Mouse (Mus musculus): ENCODE measurements at regions not wholly inside any gene's neighbourhood (a gene's known extent, or its start where the extent isn't known, plus 50 kb on each side); places are given as distances from the start of the nearest gene placed in this dataset.

DNA sequence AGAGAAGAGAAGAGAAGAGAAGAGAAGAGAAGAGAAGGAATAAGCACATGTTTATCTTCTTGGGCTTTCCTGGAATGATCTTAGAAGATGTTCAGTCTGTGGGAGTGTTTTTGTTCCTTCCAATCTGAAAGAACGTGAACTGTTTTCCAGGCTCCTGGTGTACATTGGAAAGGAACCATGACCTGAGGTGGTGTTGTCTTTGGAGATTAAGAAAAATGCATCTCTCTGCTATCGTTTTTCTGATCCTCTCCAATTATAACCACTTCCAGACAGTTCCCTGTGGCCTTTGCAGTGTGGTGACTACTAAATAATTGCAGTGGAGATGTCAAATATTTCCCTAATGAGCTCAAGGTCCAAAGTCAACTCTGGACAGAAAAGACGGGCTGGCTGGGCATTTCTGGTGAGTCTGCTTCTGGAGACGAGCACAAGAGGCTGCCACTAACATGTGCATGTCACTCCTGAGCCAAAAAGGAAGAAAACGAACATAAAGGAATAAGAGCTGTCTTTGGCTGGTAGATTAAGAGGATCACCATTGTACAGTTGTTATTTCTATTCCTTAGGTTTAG lies 431.7 kb downstream of the Adgrl2 start:
- DNase-seq = no peak

DNA sequence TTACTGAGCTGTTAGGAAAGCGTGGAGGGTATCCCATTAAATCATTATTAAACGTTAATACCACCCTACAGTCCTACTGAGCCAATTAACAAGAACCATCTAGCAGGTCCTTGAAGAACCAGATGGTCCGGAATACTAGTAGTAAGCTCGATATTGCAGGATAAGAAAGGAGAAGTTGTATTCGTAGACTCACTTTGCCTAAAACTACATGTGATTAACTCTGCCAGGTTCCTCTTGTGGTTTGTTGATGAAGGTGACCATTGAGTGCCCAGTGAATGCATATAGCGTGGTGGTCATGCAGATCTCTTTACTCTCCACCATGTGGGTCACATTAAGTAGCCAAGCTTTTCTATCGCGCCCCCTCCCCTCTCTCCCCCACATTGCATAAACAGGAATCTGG lies 435.0 kb downstream of the Adgrl2 start:
- no peak for DNase-seq

DNA sequence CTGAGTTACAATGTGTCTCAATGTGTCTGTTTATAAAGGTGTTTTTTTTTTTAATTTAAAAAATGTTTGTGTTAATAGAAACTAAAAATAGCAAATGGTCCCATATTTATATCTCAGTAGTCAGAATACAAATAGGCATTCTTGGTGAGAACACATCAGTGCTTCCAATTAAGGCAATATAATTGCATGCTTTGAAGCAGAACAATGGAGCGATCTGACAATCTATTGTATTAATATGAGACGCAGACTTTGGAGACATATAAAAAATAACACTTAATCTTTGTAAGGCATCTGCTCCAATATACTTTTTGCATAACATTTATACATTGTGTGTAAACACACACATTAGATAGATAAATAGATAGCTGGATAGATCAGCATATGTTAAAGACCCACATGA lies 439.6 kb downstream of the Adgrl2 start:
- DNase-seq = no peak

DNA sequence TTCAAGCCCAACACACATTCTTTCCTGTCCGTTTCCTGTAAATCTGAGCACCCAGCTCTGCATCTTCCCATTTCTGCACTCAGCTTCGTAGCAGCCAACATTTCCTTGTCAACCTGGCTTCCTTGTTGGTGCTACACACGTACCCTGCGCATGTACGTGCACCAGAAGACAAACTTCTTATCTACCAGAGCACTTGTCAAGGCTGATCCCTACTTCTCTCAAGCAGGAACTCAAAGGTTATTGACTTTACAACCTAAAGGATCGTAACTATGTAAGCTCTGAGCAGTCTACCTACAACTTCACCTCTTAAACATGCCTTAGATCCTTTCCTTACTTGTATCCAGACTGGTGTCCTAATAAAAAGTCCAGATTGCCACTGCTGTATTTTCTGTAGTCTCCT lies 445.4 kb downstream of the Adgrl2 start:
- DNase-seq = no peak

DNA sequence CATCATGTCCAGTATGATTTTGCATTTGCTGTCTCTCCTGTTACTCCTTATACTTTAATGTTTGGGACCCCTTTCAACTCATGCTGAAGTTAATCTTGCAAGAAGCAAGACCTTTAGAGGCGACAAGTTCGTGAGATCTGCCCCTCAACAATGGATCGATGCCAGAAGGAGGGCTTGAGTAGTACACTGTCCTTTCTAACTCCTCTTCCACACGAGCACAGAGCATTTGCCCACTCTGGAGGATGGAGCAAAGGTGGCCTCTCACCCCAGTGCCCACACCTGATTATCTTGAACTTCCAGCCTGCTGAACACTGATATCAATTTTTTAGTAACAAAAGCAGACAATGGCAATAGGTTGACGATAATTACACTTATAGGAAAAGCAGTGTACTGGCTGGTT lies 448.1 kb downstream of the Adgrl2 start:
- DNase-seq = no peak

DNA sequence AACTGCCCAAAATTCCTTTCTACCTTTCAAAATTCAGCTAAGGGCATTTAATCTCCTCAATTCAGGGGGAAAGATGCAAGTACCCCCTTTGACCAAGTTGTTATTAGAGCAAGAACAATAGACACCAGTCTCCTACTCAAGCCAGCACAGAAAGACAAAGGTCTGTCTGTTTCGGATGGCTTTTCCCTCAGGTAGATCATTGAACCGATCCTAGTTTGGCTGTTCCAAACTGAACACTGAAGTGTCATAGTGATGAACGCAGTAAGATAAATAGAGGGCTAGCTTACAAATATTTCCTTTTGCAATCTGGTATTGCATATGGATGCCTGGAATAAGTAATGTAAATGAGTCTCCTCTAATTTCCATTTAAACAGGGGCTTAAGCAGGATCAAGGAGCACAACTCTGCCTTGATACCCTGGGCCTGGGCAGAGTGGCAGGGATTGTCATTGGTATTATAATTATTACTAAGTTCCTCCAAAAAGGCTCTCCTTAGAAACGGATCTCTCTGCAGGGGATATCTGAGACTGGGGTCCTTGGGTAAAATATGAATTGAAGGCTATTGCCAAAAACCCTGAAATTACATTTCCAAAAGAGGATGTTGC lies 452.6 kb downstream of the Adgrl2 start:
- DNase-seq = no peak

DNA sequence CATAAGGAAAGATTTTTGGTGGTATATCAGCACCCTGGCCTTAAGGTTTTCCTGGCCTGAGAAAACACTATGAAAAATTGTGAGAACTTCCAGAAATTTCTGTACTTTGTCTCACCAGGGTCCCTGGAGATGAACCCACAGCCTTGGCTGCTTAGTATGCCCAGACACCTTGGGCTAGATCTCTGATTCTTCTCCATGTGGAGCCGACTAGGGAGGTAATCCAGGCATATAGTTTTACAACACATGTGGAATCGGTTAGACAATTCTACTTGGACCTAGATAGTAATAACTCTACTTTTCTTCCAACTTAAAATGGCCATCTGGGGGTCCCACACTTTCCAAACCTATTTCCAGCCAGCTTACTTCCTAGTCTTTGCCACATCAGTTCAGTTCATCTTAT lies 460.5 kb downstream of the Adgrl2 start:
- DNase-seq = no peak

DNA sequence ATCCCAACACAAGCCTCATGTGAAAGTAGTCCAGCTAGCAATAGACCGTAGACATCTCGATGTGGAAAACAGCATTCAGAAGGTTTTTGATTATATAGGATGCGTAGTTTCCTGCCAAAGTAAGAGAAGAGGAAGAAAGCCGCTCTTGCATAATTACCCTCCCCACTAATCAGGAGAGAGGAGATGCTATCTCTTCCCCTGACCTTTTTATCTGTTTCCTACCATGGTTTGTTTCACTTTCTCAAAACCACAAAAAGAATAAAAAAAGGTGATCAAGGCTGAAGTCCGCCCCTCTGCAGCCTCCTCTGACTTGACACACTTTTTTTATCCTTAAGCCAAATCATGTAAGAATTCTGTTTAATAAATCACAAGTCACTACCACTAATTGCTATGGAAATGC lies 480.0 kb downstream of the Adgrl2 start:
- DNase-seq = no peak

DNA sequence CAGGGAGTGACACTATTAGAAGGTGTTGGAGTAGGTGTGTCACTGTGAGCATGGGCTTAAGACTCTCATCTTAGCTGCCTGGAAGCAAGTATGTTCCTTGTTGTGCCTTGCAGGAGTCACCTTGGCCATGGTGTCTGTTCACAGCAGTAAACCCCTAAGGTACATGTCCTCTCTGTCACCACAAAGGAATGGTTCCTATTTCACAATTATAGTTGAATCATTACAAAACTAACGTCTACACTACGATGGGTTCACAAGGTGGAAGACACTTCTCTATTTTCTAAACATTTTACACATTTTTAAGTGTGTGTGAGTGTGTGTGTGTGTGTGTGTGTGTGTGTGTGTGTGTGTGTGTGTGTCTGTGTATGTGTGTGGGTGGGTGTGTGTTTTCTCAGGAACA lies 485.4 kb downstream of the Adgrl2 start:
- no peak for DNase-seq

DNA sequence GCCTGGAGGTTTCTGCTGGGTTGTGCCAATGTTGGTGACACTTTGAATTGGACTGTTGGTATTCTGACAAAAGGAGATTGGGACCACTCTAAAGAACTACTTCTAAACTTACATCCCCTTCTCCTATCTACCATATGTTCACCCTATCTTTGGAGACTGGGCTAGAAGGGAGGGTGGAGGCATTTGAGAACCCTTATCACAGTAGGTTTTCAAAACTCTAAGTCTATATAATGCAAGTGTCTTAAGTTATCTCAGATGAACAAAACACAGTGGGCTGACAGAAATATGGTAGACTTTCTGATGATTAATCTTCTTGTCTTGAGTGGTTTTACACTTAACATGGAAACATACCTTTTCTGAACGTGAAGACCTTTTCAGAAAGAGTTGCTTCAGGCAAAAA lies 486.9 kb downstream of the Adgrl2 start:
- no peak for DNase-seq

DNA sequence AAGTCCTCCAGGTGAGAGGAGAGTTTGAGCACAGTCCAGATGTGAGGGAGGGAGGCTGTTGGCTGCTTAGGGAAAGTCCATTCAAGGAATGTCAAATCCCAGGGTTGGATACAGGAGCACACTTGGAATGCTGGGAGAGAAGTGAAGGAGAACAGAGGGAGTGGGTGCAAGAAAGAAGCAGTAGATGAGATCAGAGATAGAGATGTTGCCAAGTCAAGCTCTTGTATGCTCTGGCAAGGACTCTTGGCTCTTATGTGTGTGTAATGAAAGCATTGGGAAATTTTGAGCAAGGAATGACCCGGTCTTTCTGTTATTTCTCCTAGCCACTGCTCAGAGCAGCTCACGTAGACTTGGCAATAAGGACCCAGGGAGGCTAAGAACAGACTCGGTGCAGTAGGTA lies 488.6 kb downstream of the Adgrl2 start:
- no peak for DNase-seq

DNA sequence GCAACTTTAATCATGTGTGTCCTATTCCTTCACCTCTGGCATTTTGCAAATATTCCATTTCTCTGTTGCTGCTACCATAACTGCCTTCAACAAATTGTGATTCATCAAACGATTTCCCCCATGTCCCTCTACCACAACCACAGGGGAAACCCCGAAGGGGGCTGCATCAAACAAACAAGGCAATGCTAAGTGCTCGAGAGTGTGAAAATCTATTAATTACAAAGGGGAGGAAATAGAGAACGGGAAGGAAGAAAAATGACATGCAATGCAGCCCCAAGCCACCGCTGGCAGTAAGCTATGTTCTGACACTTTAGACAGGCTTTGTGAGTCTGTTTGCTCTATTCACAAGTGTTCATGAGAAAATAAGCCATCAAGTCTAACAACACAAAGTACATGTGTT lies 493.7 kb downstream of the Adgrl2 start:
- DNase-seq = no peak

DNA sequence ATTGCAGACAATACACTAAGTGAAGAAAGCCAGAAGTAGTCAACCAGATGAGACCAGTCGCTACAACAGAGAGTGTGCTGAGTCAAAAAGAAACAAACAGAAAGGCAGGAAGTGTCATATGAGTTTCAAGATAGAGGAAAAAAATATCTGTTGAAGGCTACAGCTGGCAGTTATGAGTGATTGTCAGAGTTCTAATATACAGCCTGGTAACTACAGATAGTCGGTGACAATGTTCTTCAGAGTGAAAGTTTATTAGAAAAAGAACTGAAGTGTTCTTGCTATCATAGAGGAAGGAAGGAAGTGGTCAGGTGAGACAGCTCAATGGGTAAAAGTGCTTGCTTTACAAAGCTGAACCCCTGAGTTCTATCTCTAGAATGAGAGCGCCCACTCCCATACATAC lies 499.1 kb downstream of the Adgrl2 start:
- DNase-seq = no peak

DNA sequence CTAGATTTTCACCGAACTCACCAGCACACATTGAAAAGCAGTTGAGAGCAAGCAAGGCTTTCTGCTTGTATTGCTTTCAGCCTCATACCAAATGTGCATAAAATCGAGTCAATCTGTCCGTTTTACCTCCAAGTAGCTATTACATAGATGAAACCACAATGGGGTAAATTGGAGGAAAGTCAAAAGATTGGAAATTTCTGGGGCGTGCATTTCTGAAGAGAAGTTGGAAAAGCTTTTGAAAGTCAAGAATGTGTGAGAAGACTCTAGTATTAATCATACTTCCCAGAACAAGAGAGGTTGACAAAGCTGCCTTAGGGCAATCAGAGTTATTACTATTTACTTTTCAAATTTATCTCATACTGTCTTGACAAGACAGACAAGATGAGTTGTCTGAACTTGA lies 501.2 kb downstream of the Adgrl2 start:
- DNase-seq = no peak

DNA sequence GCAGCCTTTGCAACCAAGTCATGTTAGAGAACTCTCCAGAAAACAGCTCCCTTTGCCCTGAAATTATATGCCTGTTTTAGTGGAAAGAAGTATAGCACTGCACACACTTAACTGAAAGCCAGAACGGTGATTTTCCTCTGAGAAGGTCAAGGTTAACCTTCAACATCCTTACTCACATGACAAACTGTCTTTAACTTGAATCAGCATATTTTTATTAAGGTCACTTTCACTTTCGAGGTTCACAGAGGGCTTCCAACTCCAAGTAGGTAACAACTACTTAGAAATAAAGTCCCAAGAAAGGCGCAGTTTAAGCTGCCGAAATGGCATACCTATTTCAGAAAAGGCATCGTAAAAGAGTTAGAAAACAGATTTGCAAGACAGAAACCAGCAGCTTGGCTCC lies 502.4 kb downstream of the Adgrl2 start:
- no peak for DNase-seq

DNA sequence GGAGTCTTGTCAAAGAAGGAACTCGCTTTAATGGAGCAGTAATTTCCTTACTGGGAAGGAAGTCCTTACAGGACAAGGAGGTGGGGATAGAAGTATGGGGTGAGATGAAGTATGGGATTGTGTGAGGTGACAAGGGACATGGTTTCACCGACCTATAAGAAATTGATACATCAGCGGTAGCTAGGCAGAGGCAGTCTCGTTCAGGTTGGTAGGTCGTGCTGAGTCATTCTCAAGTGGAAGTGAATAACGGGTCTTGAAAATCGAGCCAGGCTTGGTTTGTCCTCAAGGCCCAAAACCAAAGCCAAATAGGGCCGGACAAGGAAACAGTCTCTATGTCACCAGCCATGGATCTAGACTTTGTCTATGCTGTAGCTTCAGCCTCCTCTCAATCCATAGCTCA lies 514.5 kb downstream of the Adgrl2 start:
- no peak for DNase-seq

DNA sequence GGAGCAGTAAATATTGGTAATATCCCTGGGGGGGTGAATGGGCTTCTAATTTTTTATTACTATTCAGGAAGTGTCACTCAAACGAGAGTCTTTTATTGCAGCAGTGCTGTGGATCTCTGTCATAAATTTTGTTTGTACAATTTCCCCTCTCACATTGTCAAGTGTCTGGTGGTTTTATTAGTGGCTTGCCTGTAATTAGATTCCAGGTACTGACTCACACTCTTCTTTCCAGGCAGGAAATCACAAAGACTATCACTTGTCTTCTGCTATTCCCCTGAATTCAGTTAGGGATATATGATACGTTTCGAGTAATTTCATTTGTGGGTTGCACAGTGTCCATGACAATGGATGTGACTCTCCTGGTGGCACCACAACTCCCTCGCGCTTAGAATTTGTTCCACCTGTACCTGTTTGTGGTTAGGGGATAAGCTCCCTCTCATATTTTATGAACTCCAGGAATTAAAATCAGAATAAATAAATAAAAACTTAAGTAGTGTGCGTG lies 517.4 kb downstream of the Adgrl2 start:
- no peak for DNase-seq

DNA sequence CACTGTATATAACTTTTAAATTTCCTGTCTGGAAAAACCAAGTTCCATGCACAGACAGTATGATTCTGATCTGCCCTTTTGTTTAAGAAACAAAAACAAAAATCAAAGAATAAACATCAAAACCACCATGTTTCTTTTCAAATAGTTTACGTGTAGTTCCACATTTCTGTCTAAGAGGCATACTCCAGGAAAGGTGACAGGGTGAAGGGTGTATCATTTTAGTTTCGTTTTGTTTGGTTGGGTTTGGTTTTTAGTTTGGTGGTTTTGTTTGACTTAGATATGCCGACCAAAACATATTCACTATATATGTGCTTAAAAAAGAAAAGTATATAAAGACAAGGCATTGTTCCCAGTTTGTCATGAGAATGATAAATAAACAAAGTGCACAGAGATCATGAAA lies 524.9 kb downstream of the Adgrl2 start:
- DNase-seq = no peak

DNA sequence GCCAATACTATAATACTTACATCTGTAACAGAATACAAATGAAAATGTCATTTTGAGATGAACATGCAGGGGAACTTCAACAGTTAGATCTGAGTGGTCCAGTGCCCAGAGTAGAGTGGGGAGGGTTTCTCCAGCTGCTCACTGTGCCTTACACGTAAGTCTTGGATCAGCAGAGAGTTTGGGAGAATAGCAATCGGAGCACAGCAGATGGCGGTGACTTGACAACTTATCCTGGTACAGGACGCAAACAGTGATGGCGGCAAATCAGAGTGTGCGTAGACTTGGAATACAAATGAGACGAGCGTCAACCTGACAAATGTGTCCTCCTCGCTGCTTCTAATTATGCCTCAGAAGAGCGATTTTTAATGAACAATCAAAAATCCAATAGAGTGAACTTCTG lies 527.6 kb downstream of the Adgrl2 start:
- no peak for DNase-seq

DNA sequence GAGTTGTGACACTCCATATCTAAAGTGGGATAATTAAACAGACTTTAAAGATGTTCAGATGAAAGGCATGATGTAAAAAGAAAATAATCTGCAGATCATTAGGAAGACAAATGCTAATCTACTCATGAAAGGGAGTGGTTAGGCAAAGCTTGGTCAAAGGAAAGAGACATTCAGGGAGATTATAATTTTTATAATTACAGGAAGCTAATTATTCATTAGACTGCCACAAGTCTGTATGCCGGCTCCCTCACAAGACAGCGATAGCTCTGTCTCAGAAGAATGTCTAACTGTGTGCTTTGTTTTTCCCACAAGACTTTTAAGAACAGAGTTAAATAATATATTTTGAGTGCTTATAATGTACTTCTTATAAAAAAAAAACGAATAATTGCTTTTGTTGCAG lies 541.5 kb downstream of the Adgrl2 start:
- DNase-seq = no peak

DNA sequence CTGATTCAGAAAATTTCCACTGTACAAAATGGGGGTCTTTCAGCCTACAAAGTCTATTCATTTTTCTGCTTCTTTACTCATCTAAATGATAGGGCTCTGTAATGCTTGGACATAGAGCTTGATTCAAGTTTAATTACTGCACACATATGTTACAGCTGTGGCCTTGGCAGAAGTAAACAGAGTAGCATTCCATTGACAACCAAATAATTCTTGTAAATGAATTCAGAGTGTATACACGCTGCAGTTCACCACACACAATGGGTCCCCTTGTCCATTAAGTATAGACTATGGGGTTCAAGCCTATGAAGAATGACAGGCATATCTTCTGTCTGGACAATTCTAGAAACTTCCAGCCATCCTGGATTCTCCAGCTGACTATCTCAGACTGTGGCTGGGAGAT lies 541.9 kb downstream of the Adgrl2 start:
- DNase-seq = no peak

DNA sequence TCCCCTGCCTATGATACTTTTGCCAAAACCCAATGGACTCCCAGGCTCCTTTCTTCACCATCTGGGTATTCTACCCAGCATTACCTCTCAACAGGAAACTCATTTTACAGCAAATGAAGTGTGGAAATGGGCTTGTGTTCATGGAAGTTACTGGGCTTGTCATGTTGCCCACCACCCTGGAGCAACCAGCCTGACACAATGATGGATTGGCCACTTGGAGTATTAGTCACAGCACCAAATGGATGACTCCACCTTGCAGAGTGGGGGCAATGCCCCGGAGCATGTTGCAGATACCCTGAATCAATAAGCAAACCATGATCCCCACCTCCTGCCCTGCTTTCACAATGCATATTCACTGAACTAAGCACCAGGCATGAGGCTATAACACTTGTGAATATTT lies 543.5 kb downstream of the Adgrl2 start:
- no peak for DNase-seq

DNA sequence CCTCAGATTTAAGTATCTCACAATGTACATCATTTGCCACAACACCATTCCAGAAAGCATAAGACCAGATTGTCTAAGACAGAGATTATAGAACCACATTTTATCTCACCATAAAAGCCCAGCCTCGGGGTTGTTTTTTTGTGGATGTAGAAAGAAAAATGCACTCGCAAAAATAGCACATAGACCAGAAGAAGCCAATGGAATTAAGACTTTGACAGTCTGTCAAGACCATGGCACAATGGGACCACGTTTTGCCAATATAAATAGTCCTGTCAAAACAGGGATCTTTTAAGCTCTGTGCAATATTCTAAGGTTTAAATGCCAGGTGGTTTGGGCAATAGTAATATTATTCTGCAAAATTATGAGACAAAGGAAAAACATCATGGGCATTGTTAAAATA lies 547.3 kb downstream of the Adgrl2 start:
- DNase-seq = no peak

DNA sequence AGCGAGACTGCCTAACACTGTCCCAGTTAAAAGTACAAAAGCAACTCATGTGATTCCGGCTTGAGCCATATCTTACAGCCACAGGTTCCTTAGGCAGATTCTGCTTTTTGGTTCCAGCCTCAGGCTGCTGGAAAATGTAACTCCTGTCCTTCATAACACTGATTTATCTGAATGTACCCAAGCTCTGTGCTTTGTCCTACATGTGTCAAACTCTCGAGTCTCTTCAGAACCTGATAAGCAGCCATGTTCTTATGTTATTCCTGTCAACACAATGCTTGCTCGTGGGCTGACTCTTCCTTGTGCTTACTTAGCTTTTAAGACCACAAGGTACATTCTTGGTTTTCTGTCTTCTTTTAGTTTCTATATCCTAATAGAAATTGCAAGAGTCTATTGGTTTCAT lies 556.3 kb downstream of the Adgrl2 start:
- no peak for DNase-seq
